Mouse (Mus musculus) forebrain, embryonic 12.5 days (tissue): Measurements from ENCODE around the gene Btg3. TPM values are rescaled to one million over a fixed set of nuclear protein-coding genes. Genes with fewer than 3 reads are reported as not detected.

ENCODE experiments used
- ATAC-seq: fragments of 200-750 bp; cut with Nextera tagmentation; 2 replicates; pipeline ENCODE4 v1.8.0; 2017; ENCODE audit warnings: moderate TSS enrichment; ENCODE audit not compliant: low FRiP score
- H3K27ac ChIP-seq: fragments of 300-500 bp; sonication (generic); 2 replicates; pipeline ENCODE4 v1.5.1; 2016; ENCODE audit warnings: mild to moderate bottlenecking
- H3K27me3 ChIP-seq: fragments of 300-500 bp; sonication (generic); 2 replicates; pipeline ENCODE4 v1.6.1; 2016; ENCODE audit warnings: mild to moderate bottlenecking
- H3K36me3 ChIP-seq: fragments of 300-500 bp; sonication (generic); replicated peaks from 2 replicates; pipeline ENCODE4 v1.6.1; 2016; ENCODE audit warnings: mild to moderate bottlenecking
- H3K4me1 ChIP-seq: fragments of 300-500 bp; sonication (generic); 2 replicates; pipeline ENCODE4 v1.6.1; 2016
- H3K4me2 ChIP-seq: fragments of 300-500 bp; sonication (generic); 2 replicates; pipeline ENCODE4 v1.6.1; 2016; ENCODE audit warnings: mild to moderate bottlenecking, moderate library complexity
- H3K4me3 ChIP-seq: fragments of 300-500 bp; sonication (generic); replicated peaks from 2 replicates; pipeline ENCODE4 v1.5.1; 2016; ENCODE audit warnings: mild to moderate bottlenecking
- H3K9ac ChIP-seq: fragments of 300-500 bp; sonication (generic); 2 replicates; pipeline ENCODE4 v1.6.1; 2016; ENCODE audit warnings: mild to moderate bottlenecking
- H3K9me3 ChIP-seq: fragments of 300-500 bp; sonication (generic); 2 replicates; pipeline ENCODE4 v1.6.1; 2016
- WGBS: fragments of 180-500 bp; shearing (Covaris S2); methylation state at CpG from one replicate; pipeline ENCODE4 v1.1.7; 2016; 5-methylcytosine and 5-hydroxymethylcytosine counted together
- polyA plus RNA-seq: library from polyadenylated mRNA; unstranded; fragments of >200 nt; fragmentation: Nextera tagmentation; extraction: Ambion mirVana; gene quantifications from 2 replicates; pipeline ENCODE4 v1.2.1, GENCODE M21; 2016

Btg3 gene
- polyA plus RNA-seq, 1 experiment from 2014 or later, result 46.1 TPM

GRCm38 (mm10) chr16:78341356-78341755 lies 35.6 kb downstream of the Btg3 start:
- Histone ChIP-seq H3K27ac (no peak overlapping the region), H3K9ac (no peak overlapping the region), H3K4me2 (no peak overlapping the region), H3K36me3 (peaks cover 24% of the 10 kb centered on the region; the same call in 1 of the 2 replicates), H3K4me3 (no peak overlapping the region), H3K4me1 (peaks cover 5% of the 10 kb centered on the region), H3K9me3 (no peaks in the 10 kb centered on the region), H3K27me3 (no peaks in the 10 kb centered on the region)
- WGBS, result 65% methylated on average over 4 of the region's 4 CpGs
- peak; percentile 49; the same call in 1 of the 2 replicates for ATAC-seq

DNA sequence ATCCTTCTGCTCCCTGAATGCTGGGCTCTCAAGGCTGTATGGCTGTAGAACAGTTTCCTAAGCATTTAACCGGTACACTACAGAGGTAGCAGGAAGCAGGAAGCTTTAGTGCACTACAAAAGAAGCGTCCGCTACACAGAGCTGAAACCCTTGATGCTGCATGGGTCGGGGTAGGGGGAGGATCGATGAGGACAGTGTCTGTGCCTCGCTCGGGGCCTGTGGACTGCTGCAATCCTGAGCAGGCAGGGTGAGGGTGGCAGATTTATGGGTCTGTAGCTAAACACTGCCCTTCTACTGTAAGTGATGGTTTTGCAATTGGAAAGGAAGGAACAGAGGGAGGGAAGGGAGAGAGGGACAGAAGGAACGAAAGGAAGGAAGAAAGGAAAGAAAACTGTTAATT lies 39.8 kb downstream of the Btg3 start:
- no peak overlapping the region for H3K27ac ChIP-seq
- no peak overlapping the region for H3K4me3 ChIP-seq
- H3K9me3 ChIP-seq, result no peaks in the 10 kb centered on the region
- H3K27me3 ChIP-seq, result no peaks in the 10 kb centered on the region
- 78% methylated on average over 8 of the region's 8 CpGs for WGBS
- peaks cover 59% of the 10 kb centered on the region for H3K36me3 ChIP-seq
- no peak overlapping the region for H3K9ac ChIP-seq
- peaks cover 5% of the 10 kb centered on the region for H3K4me1 ChIP-seq
- ATAC-seq, result no peak
- no peak overlapping the region for H3K4me2 ChIP-seq

DNA sequence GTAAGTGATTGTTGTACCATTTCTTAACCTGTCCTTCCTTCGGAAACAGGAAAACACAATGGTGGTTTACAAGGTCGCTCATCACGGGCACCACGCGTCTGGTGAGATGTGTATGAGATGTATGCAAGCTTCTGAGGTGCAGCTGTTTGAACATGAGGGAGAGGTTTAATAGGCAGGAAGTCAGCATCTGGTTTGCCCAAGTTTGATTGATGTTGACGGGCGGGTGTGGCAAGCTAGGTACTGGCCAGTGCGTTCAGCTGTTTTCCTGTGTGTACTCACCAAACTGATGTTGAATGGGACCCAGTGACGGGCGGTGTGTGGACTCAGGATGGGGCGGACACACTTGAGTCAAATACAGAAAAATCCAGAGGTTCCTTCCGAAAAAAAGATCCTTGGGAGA lies 49.0 kb downstream of the Btg3 start:
- no peaks in the 10 kb centered on the region for H3K9me3 ChIP-seq
- 92% methylated on average over 12 of the region's 12 CpGs for WGBS
- H3K27ac ChIP-seq, result no peak overlapping the region
- no peak overlapping the region for H3K4me3 ChIP-seq
- H3K4me2 ChIP-seq, result no peak overlapping the region
- H3K9ac ChIP-seq, result no peak overlapping the region
- ATAC-seq, result no peak
- no peaks in the 10 kb centered on the region for H3K27me3 ChIP-seq
- H3K36me3 ChIP-seq, result peaks cover 78% of the 10 kb centered on the region
- H3K4me1 ChIP-seq, result 0 out of 2 replicates have a peak, but pooled peaks cover 2% of the 10 kb centered on the region

- WGBS, result 93% methylated on average over 7 of the region's 7 CpGs
- Histone ChIP-seq H3K9ac (no peak overlapping the region), H3K27me3 (no peaks in the 10 kb centered on the region), H3K4me1 (peaks cover 6% of the 10 kb centered on the region), H3K27ac (no peak overlapping the region), H3K4me2 (no peak overlapping the region), H3K4me3 (no peak overlapping the region), H3K36me3 (peaks cover 73% of the 10 kb centered on the region), H3K9me3 (no peaks in the 10 kb centered on the region)
- no peak for ATAC-seq
Observed at GRCm38 (mm10) chr16:78327562-78327961, 49.4 kb downstream of the Btg3 start.

GRCm38 (mm10) chr16:78325972-78326848 lies 50.8 kb downstream of the Btg3 start:
- Histone ChIP-seq H3K4me2 (no peak overlapping the region), H3K9me3 (no peaks in the 10 kb centered on the region), H3K4me1 (peaks cover 18% of the 10 kb centered on the region), H3K36me3 (peaks cover 60% of the 10 kb centered on the region), H3K27me3 (no peaks in the 10 kb centered on the region), H3K27ac (no peak overlapping the region), H3K9ac (no peak overlapping the region), H3K4me3 (no peak overlapping the region)
- ATAC-seq, result no peak
- WGBS, result 90% methylated on average over 27 of the region's 27 CpGs

DNA sequence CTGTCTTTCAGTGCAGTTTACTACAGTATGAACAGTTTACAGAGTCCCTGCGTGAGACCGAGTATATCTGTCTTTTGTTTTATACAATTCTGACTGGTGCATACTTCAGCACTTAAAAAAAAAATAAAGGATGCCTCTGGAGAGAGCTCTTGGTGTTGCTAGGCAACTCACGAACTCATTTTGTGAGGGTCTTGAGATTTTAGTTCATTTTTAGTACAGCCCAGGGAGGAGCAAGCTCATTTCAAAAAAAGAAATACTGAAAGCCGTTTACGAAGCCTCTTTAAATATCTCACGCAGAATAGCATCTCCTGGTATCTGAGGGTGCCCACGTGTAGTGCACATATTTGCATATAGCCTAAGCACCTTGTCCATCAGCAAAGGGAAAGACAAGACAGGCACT lies 54.9 kb downstream of the Btg3 start:
- 16% methylated on average over 7 of the region's 7 CpGs for WGBS
- Histone ChIP-seq H3K36me3 (peaks cover 28% of the 10 kb centered on the region), H3K4me1 (peaks cover 28% of the 10 kb centered on the region), H3K27ac (0 out of 2 replicates have a peak overlapping the region, but pooled peaks have one; percentile 42), H3K4me3 (no peak overlapping the region), H3K9ac (no peak overlapping the region), H3K27me3 (no peaks in the 10 kb centered on the region), H3K4me2 (peak overlapping the region; percentile 27), H3K9me3 (no peaks in the 10 kb centered on the region)
- peak; percentile 33; the same call in 1 of the 2 replicates for ATAC-seq

GRCm38 (mm10) chr16:78321559-78321958 lies 55.4 kb downstream of the Btg3 start:
- H3K9ac ChIP-seq, result no peak overlapping the region
- H3K4me1 ChIP-seq, result peaks cover 28% of the 10 kb centered on the region
- 7% methylated on average over 7 of the region's 7 CpGs for WGBS
- H3K27ac ChIP-seq, result 0 out of 2 replicates have a peak overlapping the region, but pooled peaks have one; percentile 42
- H3K4me2 ChIP-seq, result peak overlapping the region; percentile 27
- peak; percentile 72 for ATAC-seq
- H3K4me3 ChIP-seq, result no peak overlapping the region
- peaks cover 22% of the 10 kb centered on the region for H3K36me3 ChIP-seq
- no peaks in the 10 kb centered on the region for H3K9me3 ChIP-seq
- no peaks in the 10 kb centered on the region for H3K27me3 ChIP-seq

DNA sequence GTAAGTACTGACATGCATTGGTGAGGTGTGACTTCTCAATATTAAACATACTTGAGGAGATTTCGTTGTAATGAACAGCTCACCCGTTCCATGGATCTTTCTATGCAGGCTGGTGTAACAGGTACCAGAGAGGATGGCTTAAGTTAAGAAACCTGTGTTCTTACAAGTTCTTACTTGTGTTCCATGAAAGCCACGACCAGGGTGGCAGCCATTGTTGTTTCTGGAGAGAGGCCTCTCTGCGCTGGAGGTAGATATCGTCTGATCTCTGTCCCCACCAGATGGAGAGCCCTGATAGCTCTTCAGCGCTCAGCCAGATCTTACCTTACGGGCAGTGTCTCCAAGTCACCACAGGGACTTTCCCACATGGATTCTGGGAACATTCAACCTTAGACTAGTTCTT lies 57.3 kb downstream of the Btg3 start:
- 79% methylated on average over 7 of the region's 7 CpGs for WGBS
- Histone ChIP-seq H3K36me3 (0 out of 2 replicates have a peak, but pooled peaks cover 5% of the 10 kb centered on the region), H3K9ac (no peak overlapping the region), H3K27me3 (no peaks in the 10 kb centered on the region), H3K4me3 (no peak overlapping the region), H3K9me3 (no peaks in the 10 kb centered on the region), H3K4me2 (no peak overlapping the region), H3K27ac (no peak overlapping the region), H3K4me1 (peaks cover 34% of the 10 kb centered on the region)
- ATAC-seq, result no peak

- H3K9me3 ChIP-seq, result no peaks in the 10 kb centered on the region
- H3K9ac ChIP-seq, result no peak overlapping the region
- H3K4me3 ChIP-seq, result no peak overlapping the region
- H3K4me2 ChIP-seq, result no peak overlapping the region
- H3K27me3 ChIP-seq, result no peaks in the 10 kb centered on the region
- H3K27ac ChIP-seq, result no peak overlapping the region
- no peak for ATAC-seq
- WGBS, result 79% methylated on average over 7 of the region's 7 CpGs
- peaks cover 50% of the 10 kb centered on the region for H3K4me1 ChIP-seq
- no peaks in the 10 kb centered on the region for H3K36me3 ChIP-seq
Observed at GRCm38 (mm10) chr16:78317960-78318359, 59.0 kb downstream of the Btg3 start.

GRCm38 (mm10) chr16:78316849-78317248 lies 60.1 kb downstream of the Btg3 start:
- Histone ChIP-seq H3K4me1 (peaks cover 48% of the 10 kb centered on the region), H3K36me3 (no peaks in the 10 kb centered on the region), H3K27ac (no peak overlapping the region), H3K4me2 (no peak overlapping the region), H3K9ac (no peak overlapping the region), H3K9me3 (no peaks in the 10 kb centered on the region), H3K27me3 (no peaks in the 10 kb centered on the region), H3K4me3 (no peak overlapping the region)
- 79% methylated on average over 9 of the region's 9 CpGs for WGBS
- no peak for ATAC-seq

- H3K27me3 ChIP-seq, result no peaks in the 10 kb centered on the region
- WGBS, result 21% methylated on average over 6 of the region's 6 CpGs
- H3K4me2 ChIP-seq, result peak overlapping the region; percentile 45
- H3K9me3 ChIP-seq, result no peaks in the 10 kb centered on the region
- no peak overlapping the region; the same call in 1 of the 2 replicates for H3K4me3 ChIP-seq
- ATAC-seq, result no peak
- H3K36me3 ChIP-seq, result no peaks in the 10 kb centered on the region; the same call in 1 of the 2 replicates
- peak overlapping the region; percentile 27; the same call in 1 of the 2 replicates for H3K27ac ChIP-seq
- peaks cover 35% of the 10 kb centered on the region for H3K4me1 ChIP-seq
- H3K9ac ChIP-seq, result 0 out of 2 replicates have a peak overlapping the region, but pooled peaks have one; percentile 13
Observed at GRCm38 (mm10) chr16:78314026-78314425, 63.0 kb downstream of the Btg3 start.

- Histone ChIP-seq H3K27ac (peak overlapping the region; percentile 27; the same call in 1 of the 2 replicates), H3K27me3 (no peaks in the 10 kb centered on the region), H3K4me3 (no peak overlapping the region; the same call in 1 of the 2 replicates), H3K36me3 (no peaks in the 10 kb centered on the region; the same call in 1 of the 2 replicates), H3K9ac (0 out of 2 replicates have a peak overlapping the region, but pooled peaks have one; percentile 13), H3K9me3 (no peaks in the 10 kb centered on the region), H3K4me2 (peak overlapping the region; percentile 45), H3K4me1 (peaks cover 35% of the 10 kb centered on the region)
- 22% methylated on average over 16 of the region's 16 CpGs for WGBS
- ATAC-seq, result peak; percentile 42; the same call in 1 of the 2 replicates
Observed at GRCm38 (mm10) chr16:78313135-78313887, 63.7 kb downstream of the Btg3 start.
